Mouse (Mus musculus): ENCODE results near the gene Mesp2.

DNA sequence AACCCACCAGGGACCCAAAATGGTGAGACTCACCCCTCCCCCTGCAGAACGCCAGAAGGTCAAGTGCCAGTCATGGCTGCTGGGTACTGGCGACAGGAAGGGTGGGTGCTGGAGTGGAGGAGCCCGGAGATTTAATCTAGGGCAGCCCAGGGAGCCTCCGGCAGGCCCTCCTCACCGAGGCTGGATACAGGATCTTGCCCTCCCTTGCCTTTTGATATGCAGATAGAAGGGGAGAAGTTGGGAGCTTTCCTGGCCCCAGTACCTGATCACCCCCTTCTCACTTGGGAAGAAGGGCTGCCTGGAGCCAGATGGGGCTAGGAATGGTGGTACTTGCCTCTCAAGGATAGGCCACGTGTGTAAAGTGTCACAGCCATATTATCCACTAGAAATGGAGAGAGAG, 7.8 kb downstream of the Mesp2 start:
- TF ChIP-seq POLR2A (IDR thresholded peaks at IDR 0.05; ENCODE audit: control insufficient read depth, extremely low read depth, insufficient read depth, low read length, poor library complexity): no peak
- TF ChIP-seq CTCF (IDR thresholded peaks at IDR 0.05; ENCODE audit: borderline replicate concordance, control insufficient read depth, extremely low read depth, insufficient read depth, low read length, poor library complexity): no peak

Measured in thymus, adult 2 months (tissue).